Mouse (Mus musculus) layer of hippocampus, adult 2 months (tissue): ENCODE measurements around the gene Erf. TPM values are rescaled to one million over a fixed set of nuclear protein-coding genes. Genes with fewer than 3 reads are reported as not detected.

Experiments
- DNase-seq, 2 experiments: peaks; one replicate each; pipeline ENCODE4 v3.0.0; 2022; ENCODE audit warnings: low spot score in 2 of 2
- H3K27ac ChIP-seq: fragments of 200-600 bp; 2 replicates; pipeline ENCODE4 v1.8.1; 2022
- H3K4me3 ChIP-seq: fragments of 200-600 bp; 2 replicates; pipeline ENCODE4 v1.8.1; 2022; ENCODE audit warnings: mild to moderate bottlenecking
- CTCF ChIP-seq: fragments of 200-600 bp; conservative IDR thresholded peaks from 2 replicates; pipeline ENCODE4 v1.8.1; 2022; ENCODE audit warnings: antibody characterized with exemption, mild to moderate bottlenecking, moderate library complexity
- microRNA-seq, 2 experiments: library from miRNA; unstranded; fragments of <30 nt; microRNA quantifications; one replicate each; pipeline ENCODE4 v1.2.0; 2021
- total RNA-seq, 2 experiments: library from RNA; stranded (reverse); gene quantifications; 2 replicates each; pipeline ENCODE4 v1.2.3; 2021

Erf gene
- total RNA-seq, 2 experiments from 2014 or later = 40.3 to 45.1 TPM

- H3K4me3 ChIP-seq = no peak overlapping the region
- H3K27ac ChIP-seq = no peak overlapping the region
- no peak for DNase-seq
- TF ChIP-seq CTCF = no peak
Observed at GRCm38 (mm10) chr7:25196107-25196506, 54.5 kb downstream of the Erf start.

GRCm38 (mm10) chr7:25195148-25195547 lies 55.4 kb downstream of the Erf start:
- DNase-seq = no peak
- Histone ChIP-seq H3K4me3 (no peak overlapping the region), H3K27ac (no peak overlapping the region)
- no peak for TF ChIP-seq CTCF

Small RNA genes lying within 50 kb of the gene (microRNA-seq; reads per million reads assigned to microRNA genes)
- 0 to 1.1 reads per million in 2 experiments for gene Mir7048

Other genes starting within 250 kb of the Erf start
- gene Atp1a3, start 244.8 kb downstream of the Erf start, total RNA-seq = 1,000 to 10,000 TPM; 2,443 to 2,563 TPM
- 100 to 1,000 TPM; 247 to 248 TPM for gene Grik5, start 178.4 kb downstream of the Erf start, total RNA-seq
- gene Zfp574, start 178.2 kb downstream of the Erf start, total RNA-seq = 10 to 100 TPM; 29.3 to 30.3 TPM
- 1 to 10 TPM; 8.2 to 8.5 TPM for gene Pou2f2, start 71.0 kb downstream of the Erf start, total RNA-seq
- 10 to 100 TPM; 23.7 to 24.1 TPM for gene Dedd2, start 30.1 kb downstream of the Erf start, total RNA-seq
- gene Zfp526, start 29.3 kb downstream of the Erf start, total RNA-seq = 10 to 100 TPM; 10.5 to 12.7 TPM
- 100 to 1,000 TPM; 206 to 220 TPM for gene Gsk3a, start 12.9 kb downstream of the Erf start, total RNA-seq
- 100 to 1,000 TPM; 218 to 225 TPM for gene Cic, start 16.9 kb upstream of the Erf start, total RNA-seq
- 10 to 100 TPM; 16.9 to 21.0 TPM for gene Pafah1b3, start 47.2 kb upstream of the Erf start, total RNA-seq
- not detected for gene Prr19, start 50.6 kb upstream of the Erf start, total RNA-seq
- gene Tmem145, start 55.3 kb upstream of the Erf start, total RNA-seq = 10 to 100 TPM; 27.4 to 27.8 TPM
- 100 to 1,000 TPM in 1 of 2 experiments, 10 to 100 TPM in 1; 96.9 to 100 TPM for gene Megf8, start 66.4 kb upstream of the Erf start, total RNA-seq
- gene Cnfn, start 119.0 kb upstream of the Erf start, total RNA-seq = not detected
- gene Lipe, start 147.9 kb upstream of the Erf start, total RNA-seq = 1 to 10 TPM; 9.1 to 10.0 TPM
- not detected for gene Cxcl17, start 162.1 kb upstream of the Erf start, total RNA-seq
- 1 to 10 TPM; 3.2 to 4.2 TPM for gene Ceacam1, start 226.8 kb upstream of the Erf start, total RNA-seq